Mouse (Mus musculus) brown adipose tissue, adult 24 weeks (tissue): ENCODE results near the gene Gm11939. TPM values are rescaled to one million over a fixed set of nuclear protein-coding genes. Genes with fewer than 3 reads are reported as not detected.

Experiments
- H3K27ac ChIP-seq: fragments of 200-500 bp; replicated peaks from 2 replicates; pipeline ENCODE4 v1.5.1; 2012; ENCODE audit warnings: low read depth, mild to moderate bottlenecking, low read length
- H3K4me1 ChIP-seq: fragments of 200-500 bp; 2 replicates; pipeline ENCODE4 v1.6.1; 2012; ENCODE audit warnings: low read length, mixed read lengths; ENCODE audit not compliant: control insufficient read depth, insufficient read depth, insufficient read length
- H3K4me3 ChIP-seq: fragments of 200-500 bp; 2 replicates; pipeline ENCODE4 v1.5.1; 2012; ENCODE audit warnings: low read depth, mild to moderate bottlenecking, low read length, moderate library complexity; ENCODE audit not compliant: insufficient read depth
- polyA plus RNA-seq: library from polyadenylated mRNA; stranded (reverse); fragments of >200 nt; gene quantifications from 2 replicates; pipeline ENCODE4 v1.2.4, GENCODE M21; 2012; ENCODE audit not compliant: missing spikeins, insufficient read depth, insufficient read length

Gm11939 gene
- polyA plus RNA-seq, 1 experiment, result not detected

- Histone ChIP-seq H3K4me3 (no peak overlapping the region), H3K4me1 (no peaks in the 10 kb centered on the region), H3K27ac (no peak overlapping the region)
Measured at GRCm38 (mm10) chr11:99556195-99556594, 3.1 kb downstream of the Gm11939 start.

DNA sequence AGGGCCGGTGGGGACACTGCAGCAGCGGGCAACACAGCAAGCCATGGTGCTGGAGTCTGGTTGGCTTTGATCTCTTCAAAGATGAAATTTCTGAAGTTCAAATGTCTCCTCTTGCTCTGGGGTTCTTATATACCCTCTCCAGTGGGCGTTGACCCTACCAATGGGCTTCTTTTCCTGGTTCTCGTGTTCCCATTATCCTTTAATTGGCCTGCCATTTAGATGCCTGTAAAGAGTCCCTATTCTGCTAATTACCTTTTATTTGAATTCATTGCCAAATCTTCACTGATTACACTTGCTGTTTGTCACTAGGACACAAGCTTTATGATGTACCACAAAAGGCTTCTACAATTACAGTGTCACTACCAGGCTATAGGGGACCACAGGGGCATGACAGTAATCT is 8.5 kb downstream of the Gm11939 start, which contains the start of gene Krtap3-3:
Gene Krtap3-3 (minus strand): TSS at position 101 of the 400 bp plus-strand sequence.
- no peak within 1 kb of the TSS for H3K27ac ChIP-seq
- H3K4me1 ChIP-seq, result no peaks in the 10 kb centered on the region
- H3K4me3 ChIP-seq, result no peak within 1 kb of the TSS

DNA sequence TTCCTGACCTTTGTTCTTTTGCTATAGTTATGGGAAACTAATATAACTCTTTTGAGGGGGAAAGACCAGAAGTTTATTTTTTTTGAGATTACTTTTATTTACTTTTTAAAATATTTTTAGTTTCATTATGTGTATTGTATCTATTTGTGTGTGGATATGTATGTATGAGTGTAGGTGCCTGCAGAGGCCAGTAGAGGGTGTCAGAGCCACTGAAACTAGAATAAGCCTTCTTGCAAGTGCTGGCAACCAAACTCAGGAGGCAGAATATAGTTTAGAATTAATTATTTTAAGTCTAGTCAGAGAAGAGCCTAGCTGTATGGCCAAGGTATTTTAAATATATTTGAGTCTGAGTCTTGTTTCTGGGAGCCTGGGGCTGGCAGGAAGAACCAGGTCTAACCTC is 11.4 kb downstream of the Gm11939 start:
- Histone ChIP-seq H3K27ac (no peak overlapping the region), H3K4me1 (no peaks in the 10 kb centered on the region), H3K4me3 (no peak overlapping the region)

- H3K27ac ChIP-seq, result no peak overlapping the region
- H3K4me1 ChIP-seq, result no peaks in the 10 kb centered on the region
- H3K4me3 ChIP-seq, result no peak overlapping the region
Measured at GRCm38 (mm10) chr11:99539721-99540120, 19.5 kb downstream of the Gm11939 start.

- H3K4me3 ChIP-seq, result no peak within 1 kb of the TSS
- no peaks in the 10 kb centered on the region for H3K4me1 ChIP-seq
- no peak within 1 kb of the TSS for H3K27ac ChIP-seq
Measured at GRCm38 (mm10) chr11:99521288-99521860, 37.9 kb downstream of the Gm11939 start, which contains the start of gene Krt39. TSS of gene Krt39 (minus strand) at chr11:99521338.

DNA sequence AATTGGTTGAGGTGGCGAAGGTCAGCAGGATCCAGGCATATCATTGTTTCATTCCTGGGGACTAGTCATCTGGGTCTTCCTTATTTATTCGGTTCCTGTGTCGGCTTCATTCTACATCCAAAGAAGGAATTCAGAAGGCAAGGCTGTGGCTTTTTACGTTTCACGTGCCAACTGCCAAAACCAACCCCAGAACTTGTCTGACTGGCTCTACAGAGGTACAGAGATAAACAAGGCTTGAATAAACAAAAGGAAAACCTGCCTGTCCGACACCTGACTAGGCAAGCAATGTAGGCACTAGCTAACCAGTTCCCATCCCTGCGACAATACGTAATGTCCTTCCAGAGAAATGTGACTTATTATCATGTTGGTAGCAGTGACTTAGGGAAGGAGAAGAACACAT is 45.2 kb downstream of the Gm11939 start:
- Histone ChIP-seq H3K4me1 (no peaks in the 10 kb centered on the region), H3K27ac (no peak overlapping the region), H3K4me3 (no peak overlapping the region)

Other genes with a start within 250 kb of the Gm11939 start
- not detected in 2 replicates for gene Krt25, start 236.5 kb downstream of the Gm11939 start, polyA plus RNA-seq
- gene Krt26, start 221.5 kb downstream of the Gm11939 start, polyA plus RNA-seq, result not detected in 2 replicates
- gene Krt27, start 208.4 kb downstream of the Gm11939 start, polyA plus RNA-seq, result not detected in 2 replicates
- gene Krt28, start 184.6 kb downstream of the Gm11939 start, polyA plus RNA-seq, result not detected in 2 replicates
- 19.3 and 23.2 TPM in 2 replicates for gene Krt10, start 170.1 kb downstream of the Gm11939 start, polyA plus RNA-seq
- gene Krt12, start 137.2 kb downstream of the Gm11939 start, polyA plus RNA-seq, result not detected in 2 replicates
- not detected in 2 replicates for gene Krt20, start 121.3 kb downstream of the Gm11939 start, polyA plus RNA-seq
- not detected in 2 replicates for gene Krt23, start 66.3 kb downstream of the Gm11939 start, polyA plus RNA-seq
- not detected in 2 replicates for gene Krt39, start 38.1 kb downstream of the Gm11939 start, polyA plus RNA-seq
- not detected in 2 replicates for gene Krt40, start 16.3 kb downstream of the Gm11939 start, polyA plus RNA-seq
- gene Krtap3-3, start 8.6 kb downstream of the Gm11939 start, polyA plus RNA-seq, result not detected in 2 replicates
- not detected in 2 replicates for gene Krtap3-2, start 2.6 kb downstream of the Gm11939 start, polyA plus RNA-seq
- not detected in 2 replicates for gene Krtap3-1, start 7.2 kb upstream of the Gm11939 start, polyA plus RNA-seq
- not detected in 2 replicates for gene Krtap1-5, start 21.6 kb upstream of the Gm11939 start, polyA plus RNA-seq
- gene Krtap1-4, start 24.2 kb upstream of the Gm11939 start, polyA plus RNA-seq, result not detected in 2 replicates
- gene Krtap1-3, start 31.9 kb upstream of the Gm11939 start, polyA plus RNA-seq, result not detected in 2 replicates
- not detected in 2 replicates for gene Krtap9-3, start 38.6 kb upstream of the Gm11939 start, polyA plus RNA-seq
- gene Gm11938, start 43.8 kb upstream of the Gm11939 start, polyA plus RNA-seq, result not detected in 2 replicates
- gene Gm11937, start 50.7 kb upstream of the Gm11939 start, polyA plus RNA-seq, result not detected in 2 replicates
- gene Krtap2-4, start 55.4 kb upstream of the Gm11939 start, polyA plus RNA-seq, result not detected in 2 replicates
- not detected in 2 replicates for gene Gm11562, start 61.0 kb upstream of the Gm11939 start, polyA plus RNA-seq
- gene Krtap4-1, start 68.8 kb upstream of the Gm11939 start, polyA plus RNA-seq, result not detected in 2 replicates
- gene Krtap4-2, start 75.6 kb upstream of the Gm11939 start, polyA plus RNA-seq, result not detected in 2 replicates
- gene Krtap4-7, start 84.6 kb upstream of the Gm11939 start, polyA plus RNA-seq, result not detected in 2 replicates
- gene Gm11555, start 90.8 kb upstream of the Gm11939 start, polyA plus RNA-seq, result not detected in 2 replicates
- not detected in 2 replicates for gene Gm11563, start 99.5 kb upstream of the Gm11939 start, polyA plus RNA-seq
- not detected in 2 replicates for gene Krtap4-6, start 106.5 kb upstream of the Gm11939 start, polyA plus RNA-seq
- not detected in 2 replicates for gene Gm14190, start 131.3 kb upstream of the Gm11939 start, polyA plus RNA-seq
- gene Gm14180, start 174.8 kb upstream of the Gm11939 start, polyA plus RNA-seq, result not detected in 2 replicates
- not detected in 2 replicates for gene Gm11595, start 213.4 kb upstream of the Gm11939 start, polyA plus RNA-seq
- not detected in 2 replicates for gene Krtap4-8, start 221.2 kb upstream of the Gm11939 start, polyA plus RNA-seq
- not detected in 2 replicates for gene Krtap4-9, start 225.7 kb upstream of the Gm11939 start, polyA plus RNA-seq
- not detected in 2 replicates for gene Gm11596, start 234.0 kb upstream of the Gm11939 start, polyA plus RNA-seq
- not detected in 2 replicates for gene Gm11569, start 239.5 kb upstream of the Gm11939 start, polyA plus RNA-seq
- not detected in 2 replicates for gene Gm11554, start 245.0 kb upstream of the Gm11939 start, polyA plus RNA-seq